Mouse (Mus musculus): ENCODE measurements around the gene Shank3. TPM values are rescaled to one million over a fixed set of nuclear protein-coding genes. Genes with fewer than 3 reads are reported as not detected.

The Shank3 gene
- total RNA-seq, 2 experiments from 2014 or later: 48.9 to 77.1 TPM

- no peak for ATAC-seq (replicated peaks; ENCODE audit: low FRiP score, low TSS enrichment, poor library complexity, severe bottlenecking)
These were observed 106.6 kb downstream of the Shank3 start for GRCm38 (mm10) chr15:89605822-89606570.

GRCm38 (mm10) chr15:89607480-89607879 lies 108.1 kb downstream of the Shank3 start:
- no peak; the same call in 1 of the 2 replicates for ATAC-seq (replicated peaks; ENCODE audit: low FRiP score, low TSS enrichment, poor library complexity, severe bottlenecking)

- ATAC-seq (replicated peaks; ENCODE audit: low FRiP score, low TSS enrichment, poor library complexity, severe bottlenecking): no peak
These were observed 108.5 kb downstream of the Shank3 start for GRCm38 (mm10) chr15:89607888-89608287.

Other genes starting within 250 kb of the Shank3 start
- gene Sbf1, start 184.3 kb upstream of the Shank3 start, total RNA-seq (2014; fragmentation: Nextera tagmentation): 161 and 193 TPM in 2 replicates
- gene Sbf1, start 184.3 kb upstream of the Shank3 start, total RNA-seq (2017): 34.6 and 83.9 TPM in 2 replicates
- not detected in 2 replicates for gene Adm2, start 176.9 kb upstream of the Shank3 start, total RNA-seq (2014; fragmentation: Nextera tagmentation)
- not detected in 2 replicates for gene Adm2, start 176.9 kb upstream of the Shank3 start, total RNA-seq (2017)
- not detected in 2 replicates for gene Miox, start 165.2 kb upstream of the Shank3 start, total RNA-seq (2014; fragmentation: Nextera tagmentation)
- gene Miox, start 165.2 kb upstream of the Shank3 start, total RNA-seq (2017): not detected in 2 replicates
- gene Lmf2, start 144.0 kb upstream of the Shank3 start, total RNA-seq (2014; fragmentation: Nextera tagmentation): 30.5 and 38.1 TPM in 2 replicates
- 6.5 and 8.2 TPM in 2 replicates for gene Lmf2, start 144.0 kb upstream of the Shank3 start, total RNA-seq (2017)
- gene Ncaph2, start 143.9 kb upstream of the Shank3 start, total RNA-seq (2014; fragmentation: Nextera tagmentation): 144 and 155 TPM in 2 replicates
- 88.3 and 91.2 TPM in 2 replicates for gene Ncaph2, start 143.9 kb upstream of the Shank3 start, total RNA-seq (2017)
- gene Sco2, start 125.8 kb upstream of the Shank3 start, total RNA-seq (2014; fragmentation: Nextera tagmentation): 26.1 and 28.3 TPM in 2 replicates
- gene Sco2, start 125.8 kb upstream of the Shank3 start, total RNA-seq (2017): 12.2 and 17.0 TPM in 2 replicates
- gene Tymp, start 122.6 kb upstream of the Shank3 start, total RNA-seq (2014; fragmentation: Nextera tagmentation): not detected in 2 replicates
- 0.65 TPM in 1 of 2 replicates, not detected in the other for gene Tymp, start 122.6 kb upstream of the Shank3 start, total RNA-seq (2017)
- gene Odf3b, start 120.3 kb upstream of the Shank3 start, total RNA-seq (2014; fragmentation: Nextera tagmentation): 13.9 and 14.0 TPM in 2 replicates
- 4.7 TPM in 1 of 2 replicates, not detected in the other for gene Odf3b, start 120.3 kb upstream of the Shank3 start, total RNA-seq (2017)
- gene Klhdc7b, start 114.7 kb upstream of the Shank3 start, total RNA-seq (2014; fragmentation: Nextera tagmentation): not detected in 2 replicates
- not detected in 2 replicates for gene Klhdc7b, start 114.7 kb upstream of the Shank3 start, total RNA-seq (2017)
- gene Syce3, start 89.1 kb upstream of the Shank3 start, total RNA-seq (2014; fragmentation: Nextera tagmentation): not detected in 2 replicates
- gene Syce3, start 89.1 kb upstream of the Shank3 start, total RNA-seq (2017): not detected in 2 replicates
- 2.0 and 3.5 TPM in 2 replicates for gene Cpt1b, start 73.8 kb upstream of the Shank3 start, total RNA-seq (2014; fragmentation: Nextera tagmentation)
- gene Cpt1b, start 73.8 kb upstream of the Shank3 start, total RNA-seq (2017): 2.0 and 14.6 TPM in 2 replicates
- gene C730034F03Rik, start 70.0 kb upstream of the Shank3 start, total RNA-seq (2014; fragmentation: Nextera tagmentation): 0.70 and 2.8 TPM in 2 replicates
- 2.0 and 3.1 TPM in 2 replicates for gene C730034F03Rik, start 70.0 kb upstream of the Shank3 start, total RNA-seq (2017)
- gene Gm44502, start 69.9 kb upstream of the Shank3 start, total RNA-seq (2014; fragmentation: Nextera tagmentation): not detected in 2 replicates
- 0.57 TPM in 1 of 2 replicates, not detected in the other for gene Gm44502, start 69.9 kb upstream of the Shank3 start, total RNA-seq (2017)
- 56.6 and 59.9 TPM in 2 replicates for gene Chkb, start 69.7 kb upstream of the Shank3 start, total RNA-seq (2014; fragmentation: Nextera tagmentation)
- gene Chkb, start 69.7 kb upstream of the Shank3 start, total RNA-seq (2017): 14.5 and 14.9 TPM in 2 replicates
- gene Mapk8ip2, start 45.7 kb upstream of the Shank3 start, total RNA-seq (2014; fragmentation: Nextera tagmentation): not detected in 2 replicates
- gene Mapk8ip2, start 45.7 kb upstream of the Shank3 start, total RNA-seq (2017): not detected in 2 replicates
- 10.7 and 18.3 TPM in 2 replicates for gene Arsa, start 22.2 kb upstream of the Shank3 start, total RNA-seq (2014; fragmentation: Nextera tagmentation)
- gene Arsa, start 22.2 kb upstream of the Shank3 start, total RNA-seq (2017): 7.1 and 17.4 TPM in 2 replicates
- 1.3 and 4.0 TPM in 2 replicates for gene Acr, start 68.7 kb downstream of the Shank3 start, total RNA-seq (2014; fragmentation: Nextera tagmentation)
- gene Acr, start 68.7 kb downstream of the Shank3 start, total RNA-seq (2017): not detected in 2 replicates
- gene Rabl2, start 92.3 kb downstream of the Shank3 start, total RNA-seq (2014; fragmentation: Nextera tagmentation): 11.1 and 16.6 TPM in 2 replicates
- gene Rabl2, start 92.3 kb downstream of the Shank3 start, total RNA-seq (2017): 8.4 and 11.7 TPM in 2 replicates

Data from megakaryocyte-erythroid progenitor cell, adult 5-6 weeks (primary cell).